In the genomic region with DNA sequence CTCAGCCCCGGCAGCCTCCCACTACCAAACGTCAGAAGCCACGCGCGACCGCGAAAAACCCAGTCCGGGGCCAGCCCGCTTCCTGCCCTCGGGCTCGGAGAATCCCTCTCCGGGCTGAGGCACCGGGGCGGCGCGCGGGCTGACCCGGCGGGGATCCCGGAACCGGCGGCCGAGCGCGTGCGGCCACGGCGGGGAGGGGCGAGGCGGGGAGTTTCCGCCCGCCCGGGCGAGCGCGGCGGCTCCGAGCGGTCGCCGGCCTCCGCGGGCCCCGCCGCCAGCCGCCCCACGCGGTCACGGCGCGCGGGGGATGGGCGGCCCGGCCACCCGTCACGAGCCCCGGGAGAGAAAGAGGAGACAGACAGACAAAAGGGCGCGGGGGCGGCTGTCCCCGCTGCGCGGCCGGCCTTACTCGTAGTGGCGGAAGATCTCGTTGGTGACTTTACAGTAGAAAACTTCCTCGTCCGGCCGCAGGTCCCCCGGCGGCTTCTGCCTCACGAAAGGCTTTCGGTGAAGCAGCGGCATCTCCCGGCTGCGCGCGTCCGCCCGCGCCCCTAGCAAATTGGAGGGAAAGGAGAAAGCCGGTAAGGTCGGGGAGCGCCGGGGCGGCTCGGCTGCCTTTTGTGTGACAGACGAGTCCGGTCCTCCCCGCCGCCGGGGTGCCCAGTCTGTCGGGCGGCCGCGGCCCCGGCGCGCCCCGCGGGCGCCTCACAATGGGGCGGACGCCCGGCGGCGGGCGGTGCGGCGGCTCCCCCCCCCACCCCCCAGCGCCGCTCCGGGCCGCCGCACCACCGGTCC, we compare ENCODE assay signal across 9 mouse cellular contexts. TPM values are rescaled to one million over a fixed set of nuclear protein-coding genes. Genes with fewer than 3 reads are reported as not detected.
DNase-seq lines count a peak whose midpoint lies in the region; ATAC-seq and TF ChIP-seq lines count a peak whose summit lies in the region.
"Had no signal": no experiment of that assay in that cellular context is flagged by ENCODE, and none has a peak within 500 bp of the region (broad histone marks: within the 10 kb centered on the region; RNA-seq: fewer than 3 reads in every experiment).

No protein-coding gene starts in this region.

- H3K36me3 ChIP-seq in ES-Bruce4 (ENCODE audit: control insufficient read depth, insufficient read depth, low read length, poor library complexity, severe bottlenecking), result no peaks in the 10 kb centered on the region
- peaks cover 9% of the 10 kb centered on the region; the same call in 1 of the 2 replicates for H3K36me3 ChIP-seq in forebrain, embryonic 13.5 days (ENCODE audit: poor library complexity, severe bottlenecking)

- under 1% methylated on average over 82 of the region's 117 CpGs for WGBS in forebrain, embryonic 13.5 days

- H3K9me3 ChIP-seq in ES-Bruce4 (replicated peaks; ENCODE audit: control insufficient read depth, insufficient read depth, low read length, poor library complexity, severe bottlenecking), result no peaks in the 10 kb centered on the region; the same call in 1 of the 2 replicates
- no peaks in the 10 kb centered on the region for H3K9me3 ChIP-seq in forebrain, embryonic 13.5 days (replicated peaks)

- no peaks in the 10 kb centered on the region for H3K27me3 ChIP-seq in ES-Bruce4 (ENCODE audit: control insufficient read depth, insufficient read depth, low read length, poor library complexity, severe bottlenecking)
- no peaks in the 10 kb centered on the region for H3K27me3 ChIP-seq in forebrain, embryonic 13.5 days

- H3K4me2 ChIP-seq in forebrain, embryonic 13.5 days, result peak overlapping the region; percentile 81

- intact Hi-C loops in heart, postnatal 14 days (cut with DNase I), result loop anchor here (10.0 kb wide), 1 partner anchor 151 kb away; no protein-coding TSS in a partner anchor

- H3K9ac ChIP-seq in ES-Bruce4 (ENCODE audit: low read depth, poor library complexity, severe bottlenecking), result peak overlapping the region; percentile 93
- H3K9ac ChIP-seq in forebrain, embryonic 13.5 days, result peak overlapping the region; percentile 89

- TF ChIP-seq EP300 in ES-Bruce4 (IDR thresholded peaks at IDR 0.05; ENCODE audit: insufficient read depth, low read depth, low read length), result no peak

- TF ChIP-seq POLR2A in ES-Bruce4 (IDR thresholded peaks at IDR 0.05; ENCODE audit: insufficient read depth, low read length), result no peak

- ATAC-seq in forebrain, embryonic 13.5 days, result peak; percentile 64

- H3K4me3 ChIP-seq in ES-Bruce4 (ENCODE audit: low read depth, low read length), result peak overlapping the region; percentile 78
- H3K4me3 ChIP-seq in forebrain, embryonic 13.5 days, result peak overlapping the region; percentile 91
- H3K4me3 ChIP-seq in layer of hippocampus, adult 2 months, result peak overlapping the region; percentile 76

- H3K4me1 ChIP-seq in ES-Bruce4 (ENCODE audit: control insufficient read depth, insufficient read depth, low read length), result peaks cover 3% of the 10 kb centered on the region
- peaks cover 7% of the 10 kb centered on the region for H3K4me1 ChIP-seq in forebrain, embryonic 13.5 days

- no peak overlapping the region for H3K27ac ChIP-seq in ES-Bruce4 (ENCODE audit: insufficient read depth, low read length)
- H3K27ac ChIP-seq in forebrain, embryonic 13.5 days, result peak overlapping the region; percentile 88
- H3K27ac ChIP-seq in layer of hippocampus, adult 2 months, result peak overlapping the region; percentile 65

- peak; percentile 37 for DNase-seq in c-Kit-negative CD71-positive TER-119-positive erythroid progenitor cells, embryonic 14.5 days (ENCODE audit: low read depth, low spot score)
- peak; percentile 62 to 72 for DNase-seq in heart, postnatal 14 days
- no peak for DNase-seq in layer of hippocampus, adult 2 months (ENCODE audit: low spot score in 2 of 2)
- DNase-seq in lung, postnatal 25 days (ENCODE audit: low spot score), result peak; percentile 35
- DNase-seq in retina, embryonic 14.5 days (ENCODE audit: low spot score), result peak; percentile 65
- DNase-seq in thymus, postnatal 4 days, result peak; percentile 76

- TF ChIP-seq CTCF in ES-Bruce4 (IDR thresholded peaks at IDR 0.05; ENCODE audit: low read depth, low read length), result no peak
- peak; percentile 12; the same call in 1 of the 2 replicates for TF ChIP-seq CTCF in layer of hippocampus, adult 2 months (conservative IDR thresholded peaks at IDR 0.05)

RNA-seq across cellular contexts. Expression of gene Gm20403, which starts 0.9 kb away (rescaled TPM):
- not detected in 2 replicates for polyA plus RNA-seq in ES-Bruce4 (2011; ENCODE audit: insufficient read depth, insufficient read length, low read depth, missing spikeins)
- not detected in 2 replicates for polyA plus RNA-seq in forebrain, embryonic 13.5 days (2015; fragmentation: Nextera tagmentation; extraction: Ambion mirVana)
- total RNA-seq in heart, postnatal 14 days (2021), result not detected
- total RNA-seq in layer of hippocampus, adult 2 months (2021), result not detected
- polyA plus RNA-seq: gonadal fat pad, adult 2 months had no signal

RNA-seq across cellular contexts. Expression of gene Baz1a, which starts 28.7 kb away (rescaled TPM):
- 38.8 and 41.0 TPM in 2 replicates for polyA plus RNA-seq in ES-Bruce4 (2011; ENCODE audit: insufficient read depth, insufficient read length, low read depth, missing spikeins)
- 27.0 and 29.9 TPM in 2 replicates for polyA plus RNA-seq in forebrain, embryonic 13.5 days (2015; fragmentation: Nextera tagmentation; extraction: Ambion mirVana)
- total RNA-seq in heart, postnatal 14 days (2021), result 10 to 100 TPM in 1 of 2 experiments, 1 to 10 TPM in 1; 9.9 to 10.4 TPM
- total RNA-seq in layer of hippocampus, adult 2 months (2021), result 1 to 10 TPM; 1.4 to 1.8 TPM

Comparison
In these comparisons a context has a peak if more than half of its experiments do, and no peak if none do; other contexts are left out.
1. DNase-seq: peak in c-Kit-negative CD71-positive TER-119-positive erythroid progenitor cells, embryonic 14.5 days (single experiment), heart, postnatal 14 days (2 of 2), lung, postnatal 25 days (single experiment), retina, embryonic 14.5 days (single experiment) and thymus, postnatal 4 days (single experiment); none in layer of hippocampus, adult 2 months (0 of 2).
2. Peak in every context shown above with its lines, with median percentiles within 50 percentile points of each other: H3K4me3 ChIP-seq.